Mouse (Mus musculus) small intestine, adult 2 months (tissue): ENCODE measurements around the gene Olfr1496.

Source experiments
- CTCF ChIP-seq: fragments of 200-500 bp; IDR thresholded peaks from 2 replicates; pipeline ENCODE4 v1.5.1; 2012; ENCODE audit warnings: low read depth, mild to moderate bottlenecking, control low read depth, inconsistent platforms, low read length, moderate library complexity, mixed read lengths; ENCODE audit not compliant: insufficient replicate concordance, insufficient read length; ENCODE audit errors: extremely low read depth
- POLR2A ChIP-seq: fragments of 200-500 bp; IDR thresholded peaks from 2 replicates; pipeline ENCODE4 v1.6.1; 2012; ENCODE audit warnings: low read depth, mild to moderate bottlenecking, control low read depth, inconsistent platforms, low read length, moderate library complexity

DNA sequence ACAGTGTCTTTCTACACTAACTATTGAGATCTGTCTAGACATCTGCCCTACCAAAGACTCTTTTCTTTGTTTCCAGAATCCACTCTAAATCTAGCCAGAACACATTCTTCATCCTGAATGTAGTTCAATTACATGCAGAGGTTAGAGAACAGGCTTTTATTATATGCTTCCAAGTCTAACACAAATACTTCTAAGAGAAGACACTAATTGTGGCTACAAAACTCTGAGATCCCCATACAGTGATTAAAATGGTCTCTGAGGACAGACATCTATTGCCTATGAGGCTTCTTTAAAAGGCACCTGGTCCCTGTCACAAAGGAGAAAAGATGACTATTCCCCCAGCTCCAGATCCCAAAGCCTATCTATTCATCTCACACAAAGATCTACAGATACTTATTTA lies 52.7 kb downstream of the Olfr1496 start, which contains the start of gene Olfr1500:
- TF ChIP-seq CTCF (no peak), POLR2A (no peak)
